Mouse (Mus musculus) embryonic facial prominence, embryonic 14.5 days (tissue): Measurements from ENCODE around the gene Rbck1. TPM values are rescaled to one million over a fixed set of nuclear protein-coding genes. Genes with fewer than 3 reads are reported as not detected.

Experiments used
- ATAC-seq: fragments of 200-750 bp; cut with Nextera tagmentation; 2 replicates; pipeline ENCODE4 v1.8.0; 2017; ENCODE audit warnings: low read depth, moderate number of reproducible peaks, moderate TSS enrichment
- DNase-seq: peaks from one replicate; pipeline ENCODE4 v3.0.0-alpha.2; 2015; ENCODE audit warnings: low spot score
- H3K27ac ChIP-seq: fragments of 300-500 bp; sonication (generic); replicated peaks from 2 replicates; pipeline ENCODE4 v1.5.1; 2014; ENCODE audit warnings: low read depth, mild to moderate bottlenecking, low read length, moderate library complexity
- H3K27me3 ChIP-seq: fragments of 300-500 bp; sonication (generic); replicated peaks from 2 replicates; pipeline ENCODE4 v1.6.1; 2014; ENCODE audit warnings: low read length; ENCODE audit not compliant: control insufficient read depth, insufficient read depth
- H3K36me3 ChIP-seq: fragments of 300-500 bp; sonication (generic); 2 replicates; pipeline ENCODE4 v1.6.1; 2014; ENCODE audit warnings: low read length, mixed read lengths; ENCODE audit not compliant: control insufficient read depth, insufficient read depth
- H3K4me1 ChIP-seq: fragments of 300-500 bp; sonication (generic); 2 replicates; pipeline ENCODE4 v1.6.1; 2014; ENCODE audit warnings: antibody characterized with exemption, low read length; ENCODE audit not compliant: control insufficient read depth, insufficient read depth
- H3K4me2 ChIP-seq: fragments of 300-500 bp; sonication (generic); 2 replicates; pipeline ENCODE4 v1.6.1; 2014; ENCODE audit warnings: low read depth, mild to moderate bottlenecking, low read length, moderate library complexity, mixed read lengths
- H3K4me3 ChIP-seq: fragments of 300-500 bp; sonication (generic); 2 replicates; pipeline ENCODE4 v1.5.1; 2014; ENCODE audit warnings: low read depth, mild to moderate bottlenecking, low read length
- H3K9ac ChIP-seq: fragments of 300-500 bp; sonication (generic); 2 replicates; pipeline ENCODE4 v1.6.1; 2014; ENCODE audit warnings: low read depth, mild to moderate bottlenecking, low read length, moderate library complexity, mixed read lengths
- H3K9me3 ChIP-seq: fragments of 300-500 bp; sonication (generic); 2 replicates; pipeline ENCODE4 v1.6.1; 2016; ENCODE audit warnings: low read length; ENCODE audit not compliant: control insufficient read depth
- WGBS: fragments of 180-500 bp; shearing (Covaris S2); extraction: QIAGEN DNeasy Blood & Tissue Kit; methylation state at CpG from one replicate; pipeline ENCODE4 v1.1.7; 2014; 5-methylcytosine and 5-hydroxymethylcytosine counted together
- polyA plus RNA-seq: library from polyadenylated mRNA; unstranded; fragments of >200 nt; fragmentation: Nextera tagmentation; extraction: Ambion mirVana; gene quantifications from 2 replicates; pipeline ENCODE4 v1.2.1, GENCODE M21; 2014

Rbck1 gene
- polyA plus RNA-seq, 1 experiment from 2014 or later: 79.5 TPM

DNA sequence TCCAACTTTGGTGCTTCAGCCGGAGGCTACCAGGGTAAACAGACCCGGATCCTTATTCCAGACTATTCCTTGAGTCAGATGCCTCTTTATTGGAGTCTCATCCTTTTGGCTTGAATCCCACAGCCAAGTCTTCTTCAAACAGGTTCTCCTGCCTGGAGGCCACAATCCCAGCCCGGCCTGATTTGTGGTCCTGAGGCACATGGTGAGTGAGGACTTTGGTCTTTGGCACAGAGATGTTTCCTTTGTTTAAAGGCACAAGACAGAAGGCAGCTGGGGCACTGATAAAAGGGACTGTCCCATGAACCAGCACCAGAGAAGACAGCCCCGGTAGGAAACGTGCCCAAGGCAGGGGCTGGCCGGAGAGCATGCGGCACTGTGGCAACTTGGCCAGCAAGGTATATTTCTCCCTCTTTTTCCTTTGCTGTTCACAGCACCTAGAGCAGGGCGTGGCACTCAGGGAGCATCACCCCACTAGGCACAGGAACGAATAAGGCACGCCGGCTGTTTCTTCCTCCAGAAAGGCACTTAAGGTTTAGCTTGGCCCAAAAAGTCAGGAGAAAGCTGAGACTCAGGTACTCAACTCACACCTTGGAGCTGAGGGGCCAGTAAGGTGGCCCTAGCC is 5.2 kb upstream of the Rbck1 start:
- no peaks in the 10 kb centered on the region for H3K36me3 ChIP-seq
- no peaks in the 10 kb centered on the region for H3K4me1 ChIP-seq
- no peak overlapping the region for H3K27ac ChIP-seq
- H3K9ac ChIP-seq: no peak overlapping the region
- H3K4me3 ChIP-seq: no peak overlapping the region
- ATAC-seq: no peak
- H3K9me3 ChIP-seq: no peaks in the 10 kb centered on the region
- no peak for DNase-seq
- H3K27me3 ChIP-seq: no peaks in the 10 kb centered on the region
- no peak overlapping the region for H3K4me2 ChIP-seq
- WGBS: 82% methylated on average over 11 of the region's 11 CpGs

DNA sequence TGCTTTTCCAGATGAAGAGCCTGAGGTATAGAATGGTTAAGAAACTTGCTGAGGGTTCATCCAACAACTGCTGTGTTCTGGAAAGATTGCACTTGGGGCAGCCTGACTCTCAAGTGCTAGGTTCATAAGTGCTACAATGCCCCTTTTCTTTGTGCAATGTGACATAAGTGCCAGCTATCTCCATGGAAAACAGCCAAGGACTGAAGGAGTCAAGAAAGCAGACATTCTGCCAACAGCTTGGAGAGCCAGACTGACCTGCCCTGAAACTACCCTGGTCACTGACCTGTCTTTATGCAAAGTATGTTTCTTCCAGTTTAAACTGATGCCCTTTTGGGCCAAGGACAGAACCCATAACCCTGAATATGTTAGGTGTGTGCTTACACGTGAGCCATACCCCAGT is 4.4 kb upstream of the Rbck1 start:
- Histone ChIP-seq H3K27me3 (no peaks in the 10 kb centered on the region), H3K9me3 (no peaks in the 10 kb centered on the region), H3K36me3 (no peaks in the 10 kb centered on the region), H3K27ac (no peak overlapping the region), H3K4me3 (no peak overlapping the region), H3K9ac (no peak overlapping the region), H3K4me1 (no peaks in the 10 kb centered on the region), H3K4me2 (no peak overlapping the region)
- DNase-seq: no peak
- ATAC-seq: no peak
- WGBS: 67% methylated on average over 1 of the region's 1 CpGs

DNA sequence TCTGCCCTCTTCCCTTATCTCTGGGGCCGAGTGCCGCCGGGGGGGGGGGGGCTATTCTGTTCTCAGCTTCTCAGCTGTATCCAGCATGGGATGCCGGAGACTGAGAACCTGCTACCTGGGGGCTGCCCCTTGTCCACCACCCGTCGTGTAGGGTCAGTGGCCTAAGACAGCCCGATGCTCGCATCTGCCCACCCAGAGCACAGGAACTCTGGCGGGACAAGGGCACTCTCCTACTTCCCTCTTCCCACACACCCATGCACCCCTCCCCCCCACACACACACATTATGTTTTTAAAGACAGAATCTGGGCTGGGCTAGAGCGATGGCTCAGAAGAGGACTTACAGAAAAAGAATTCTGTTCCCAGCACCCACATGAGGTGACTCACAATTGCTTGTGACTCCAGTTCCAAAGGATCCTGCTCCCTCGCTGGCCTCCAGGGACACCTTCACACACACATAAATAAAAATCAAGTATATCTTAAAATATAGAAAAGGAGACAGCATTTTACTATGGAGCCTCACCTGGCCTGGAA is 2.9 kb upstream of the Rbck1 start:
- no peaks in the 10 kb centered on the region for H3K27me3 ChIP-seq
- 64% methylated on average over 10 of the region's 11 CpGs for WGBS
- ATAC-seq (no peak), DNase-seq (no peak)
- peaks cover 10% of the 10 kb centered on the region for H3K4me1 ChIP-seq
- no peak overlapping the region for H3K27ac ChIP-seq
- no peak overlapping the region for H3K9ac ChIP-seq
- no peaks in the 10 kb centered on the region for H3K9me3 ChIP-seq
- H3K36me3 ChIP-seq: no peaks in the 10 kb centered on the region
- no peak overlapping the region for H3K4me3 ChIP-seq
- no peak overlapping the region for H3K4me2 ChIP-seq

DNA sequence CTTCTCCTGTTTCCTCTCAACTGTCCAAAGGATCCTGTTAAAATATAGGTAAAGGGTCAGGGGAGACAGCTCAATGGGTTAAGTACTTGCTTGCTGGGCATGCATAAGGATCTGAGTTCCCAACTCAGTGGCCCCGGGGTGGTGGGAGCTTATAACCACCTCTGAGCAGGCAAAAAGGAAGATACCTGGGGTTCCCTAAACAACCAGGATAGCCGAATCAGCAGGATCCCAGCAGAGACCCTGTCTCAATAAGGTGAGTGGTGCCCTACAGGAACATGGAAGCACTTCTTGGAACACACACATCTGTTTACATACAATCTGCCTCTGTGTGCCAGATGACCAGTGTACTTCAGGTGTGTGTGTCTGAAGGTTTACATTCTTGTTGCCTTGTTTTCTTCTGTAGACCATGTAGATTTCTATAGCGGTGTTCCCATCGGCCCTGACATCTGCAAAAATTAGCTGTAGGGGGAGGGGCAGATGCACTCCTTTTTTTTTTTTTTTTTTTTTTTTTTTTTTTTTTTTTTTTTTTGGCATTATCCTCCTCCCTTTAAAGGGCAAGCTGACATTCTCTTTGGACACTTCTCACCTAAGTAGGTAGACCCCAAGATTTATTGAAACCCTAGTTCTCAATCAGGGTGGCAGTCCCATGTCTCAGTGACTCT is 1.0 kb upstream of the Rbck1 start:
- H3K4me3 ChIP-seq: no peak overlapping the region
- ATAC-seq (no peak), DNase-seq (no peak)
- no peaks in the 10 kb centered on the region for H3K27me3 ChIP-seq
- peaks cover 11% of the 10 kb centered on the region for H3K4me1 ChIP-seq
- no peak overlapping the region for H3K27ac ChIP-seq
- peaks cover 16% of the 10 kb centered on the region; the same call in 1 of the 2 replicates for H3K36me3 ChIP-seq
- 0 out of 2 replicates have a peak overlapping the region, but pooled peaks have one; percentile 5 for H3K9ac ChIP-seq
- no peaks in the 10 kb centered on the region for H3K9me3 ChIP-seq
- peak overlapping the region; percentile 87; the same call in 1 of the 2 replicates for H3K4me2 ChIP-seq
- 72% methylated on average over 4 of the region's 4 CpGs for WGBS

DNA sequence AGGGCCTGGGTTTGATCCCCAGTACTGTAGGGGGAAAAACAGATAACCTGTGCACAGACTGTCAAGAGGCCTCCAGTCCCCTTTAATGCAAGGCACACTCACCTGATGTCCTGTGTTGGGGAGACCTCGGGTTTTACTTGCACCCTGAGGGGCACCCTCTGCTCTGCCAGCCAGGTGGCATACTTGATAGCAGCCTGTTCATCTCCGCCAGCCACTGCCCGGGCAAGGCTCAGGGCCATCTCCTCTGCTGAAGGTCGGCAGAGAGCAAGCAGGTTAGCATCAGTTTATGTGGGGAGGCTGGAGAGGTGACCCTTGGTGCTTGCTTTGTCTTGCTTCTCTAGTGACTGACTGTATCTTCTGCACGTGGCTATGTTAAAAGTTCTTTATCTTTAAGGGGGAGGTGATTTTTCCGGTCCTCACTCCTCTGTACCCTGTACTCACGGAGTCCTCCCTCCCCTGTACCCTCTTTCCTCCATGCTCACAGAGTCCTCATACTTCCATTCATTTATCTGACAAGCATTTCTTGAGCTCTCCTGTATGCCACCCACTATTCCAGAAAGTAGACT is 1.5 kb downstream of the Rbck1 start:
- peak overlapping the region; percentile 87 for H3K4me2 ChIP-seq
- peaks cover 38% of the 10 kb centered on the region for H3K36me3 ChIP-seq
- peak overlapping the region; percentile 81 for H3K4me3 ChIP-seq
- no peak for DNase-seq
- no peak overlapping the region for H3K27ac ChIP-seq
- H3K4me1 ChIP-seq: peaks cover 11% of the 10 kb centered on the region
- WGBS: 68% methylated on average over 6 of the region's 7 CpGs
- H3K9ac ChIP-seq: peak overlapping the region; percentile 91
- H3K27me3 ChIP-seq: no peaks in the 10 kb centered on the region
- no peak for ATAC-seq
- no peaks in the 10 kb centered on the region for H3K9me3 ChIP-seq

DNA sequence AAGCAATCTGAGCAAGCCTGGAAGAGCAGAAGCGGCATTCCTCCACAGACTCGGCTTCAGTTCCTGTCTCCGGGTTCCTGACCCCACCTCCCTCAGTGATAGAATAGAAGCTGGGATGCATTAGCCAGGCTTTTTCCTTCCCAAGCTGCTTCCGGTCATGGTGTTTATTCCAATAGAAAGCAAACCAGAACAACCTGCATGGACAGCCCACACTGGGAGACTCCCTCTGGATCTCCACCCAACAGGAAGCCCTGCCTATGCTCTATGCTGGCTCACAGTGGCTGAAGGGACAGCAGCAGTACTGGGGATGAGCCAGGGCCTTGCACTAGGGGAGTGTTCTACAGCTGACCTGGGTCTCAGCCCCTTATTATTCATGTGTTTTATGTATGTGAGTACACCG is 4.5 kb downstream of the Rbck1 start:
- peak; percentile 25 for DNase-seq
- no peak overlapping the region for H3K9ac ChIP-seq
- WGBS: 53% methylated on average over 5 of the region's 5 CpGs
- no peak overlapping the region for H3K27ac ChIP-seq
- no peaks in the 10 kb centered on the region for H3K9me3 ChIP-seq
- H3K4me3 ChIP-seq: no peak overlapping the region
- peaks cover 11% of the 10 kb centered on the region for H3K4me1 ChIP-seq
- ATAC-seq: no peak
- H3K27me3 ChIP-seq: no peaks in the 10 kb centered on the region
- no peak overlapping the region for H3K4me2 ChIP-seq
- peaks cover 68% of the 10 kb centered on the region for H3K36me3 ChIP-seq

DNA sequence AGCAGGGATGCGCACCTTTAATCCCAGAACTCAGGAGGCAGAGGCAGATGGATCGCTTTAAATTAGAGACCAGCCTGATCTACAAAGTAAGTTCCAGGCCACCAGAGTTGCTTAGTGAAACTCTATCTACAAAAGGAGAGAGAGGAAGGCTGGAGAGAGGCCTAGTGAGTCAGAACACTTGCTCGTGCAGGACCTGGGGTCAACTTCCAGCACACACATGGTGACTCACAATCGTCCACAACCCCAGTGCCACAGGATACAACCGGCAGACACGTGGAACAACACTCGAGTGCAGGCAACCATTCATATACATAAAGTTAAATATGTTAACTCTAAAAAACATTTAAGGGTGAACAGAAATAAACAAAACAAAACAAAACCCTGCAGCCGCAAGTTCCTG is 5.8 kb downstream of the Rbck1 start:
- H3K4me3 ChIP-seq: no peak overlapping the region
- H3K4me2 ChIP-seq: no peak overlapping the region
- peaks cover 79% of the 10 kb centered on the region for H3K36me3 ChIP-seq
- no peak for ATAC-seq
- H3K4me1 ChIP-seq: peaks cover 11% of the 10 kb centered on the region
- no peak overlapping the region for H3K27ac ChIP-seq
- 80% methylated on average over 8 of the region's 8 CpGs for whole genome bisulfite sequencing
- DNase-seq: no peak
- H3K9ac ChIP-seq: no peak overlapping the region
- H3K9me3 ChIP-seq: no peaks in the 10 kb centered on the region
- no peaks in the 10 kb centered on the region for H3K27me3 ChIP-seq

DNA sequence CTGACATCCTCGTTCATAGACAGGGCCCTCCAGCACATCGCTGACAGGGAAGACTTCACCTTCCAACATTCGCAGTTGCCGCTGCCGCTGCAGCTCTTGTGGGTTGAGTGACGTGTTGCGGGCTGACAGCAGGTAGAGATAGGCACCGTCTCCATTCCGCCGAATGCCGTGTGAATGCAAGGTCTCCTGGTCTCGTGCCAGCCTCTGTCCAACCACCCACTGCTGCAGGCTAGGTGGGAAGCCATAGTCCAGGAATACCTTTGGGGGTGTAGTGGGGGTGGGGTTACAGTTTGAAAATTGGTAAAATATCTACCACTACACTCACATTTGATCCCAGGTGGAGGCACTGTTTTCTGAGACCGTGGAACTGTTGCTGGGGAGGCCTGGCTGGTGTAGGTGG is 6.3 kb downstream of the Rbck1 start:
- Histone ChIP-seq H3K9me3 (no peaks in the 10 kb centered on the region), H3K4me2 (no peak overlapping the region), H3K4me1 (peaks cover 8% of the 10 kb centered on the region), H3K4me3 (no peak overlapping the region), H3K9ac (no peak overlapping the region), H3K36me3 (peaks cover 80% of the 10 kb centered on the region), H3K27me3 (no peaks in the 10 kb centered on the region), H3K27ac (no peak overlapping the region)
- WGBS: 91% methylated on average over 13 of the region's 13 CpGs
- DNase-seq (no peak), ATAC-seq (no peak)
